ENCODE assay signal across 9 mouse cellular contexts in the genomic region with DNA sequence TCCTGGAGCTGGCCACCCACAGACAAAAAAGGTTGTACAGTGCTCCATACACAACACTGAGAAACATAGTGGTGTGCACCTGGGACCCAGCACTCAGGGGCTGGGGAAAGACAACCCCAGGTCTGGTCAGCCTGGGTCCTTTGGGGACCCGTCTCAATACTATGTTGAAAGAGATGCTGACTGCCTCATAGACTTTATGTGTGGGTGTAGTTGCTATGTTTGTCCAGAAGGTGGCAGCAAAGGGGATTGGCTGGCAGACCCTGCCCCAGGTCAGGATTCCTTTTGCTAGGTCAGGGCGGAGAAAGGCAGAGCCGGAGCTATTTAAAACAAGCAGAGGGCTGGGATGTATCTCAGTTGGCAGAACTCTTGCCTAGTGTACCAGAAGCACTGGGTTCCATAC.
DNase-seq lines count a peak whose midpoint lies in the region; ATAC-seq and TF ChIP-seq lines count a peak whose summit lies in the region.
"Had no signal": no experiment of that assay in that cellular context is flagged by ENCODE, and none has a peak within 500 bp of the region (broad histone marks: within the 10 kb centered on the region; RNA-seq: fewer than 3 reads in every experiment).

No protein-coding gene starts in this region.

- no peak overlapping the region for H3K9ac ChIP-seq in liver, embryonic 13.5 days
- H3K9ac ChIP-seq: lung, embryonic 15.5 days had no signal

- H3K4me1 ChIP-seq in cerebellum, adult 2 months (ENCODE audit: control insufficient read depth, insufficient read depth, low read length): peaks cover 15% of the 10 kb centered on the region
- no peaks in the 10 kb centered on the region for H3K4me1 ChIP-seq in liver, embryonic 13.5 days (replicated peaks)
- H3K4me1 ChIP-seq: lung, embryonic 15.5 days had no signal

- no peak for TF ChIP-seq POLR2A in cerebellum, adult 2 months (IDR thresholded peaks at IDR 0.05; ENCODE audit: borderline replicate concordance, insufficient read depth, low read length)

- no peaks in the 10 kb centered on the region for H3K9me3 ChIP-seq in liver, embryonic 13.5 days (replicated peaks)
- H3K9me3 ChIP-seq: lung, embryonic 15.5 days had no signal

- TF ChIP-seq CTCF in cerebellum, adult 2 months (IDR thresholded peaks at IDR 0.05; ENCODE audit: borderline replicate concordance, insufficient read depth, low read depth, low read length): peak; percentile 76

- H3K36me3 ChIP-seq in liver, embryonic 13.5 days: no peaks in the 10 kb centered on the region
- H3K36me3 ChIP-seq: lung, embryonic 15.5 days had no signal

- H3K27ac ChIP-seq in cerebellum, adult 2 months (ENCODE audit: insufficient read depth, low read length): no peak overlapping the region
- no peak overlapping the region for H3K27ac ChIP-seq in liver, embryonic 13.5 days
- H3K27ac ChIP-seq: lung, embryonic 15.5 days had no signal

- ATAC-seq in liver, embryonic 13.5 days (ENCODE audit: low read depth): no peak

- DNase-seq in cerebellum, adult 2 months: no peak
- no peak for DNase-seq in cerebellum, adult 9-10 months
- DNase-seq in 416B (ENCODE audit: low read depth): peak; percentile 59
- DNase-seq in c-Kit-positive CD71-positive TER-119-negative erythroid progenitor cells, embryonic 14.5 days (ENCODE audit: low read depth): peak; percentile 29
- peak; percentile 40 to 69 for DNase-seq in heart, postnatal 14 days
- peak; percentile 30 for DNase-seq in liver, embryonic 13.5 days
- DNase-seq in retina, embryonic 14.5 days (ENCODE audit: low spot score): peak; percentile 85
- no peak for DNase-seq in urinary bladder, postnatal 4 days (ENCODE audit: low spot score in 2 of 2)

- H3K4me2 ChIP-seq in liver, embryonic 13.5 days: no peak overlapping the region
- H3K4me2 ChIP-seq: lung, embryonic 15.5 days had no signal

- no peak overlapping the region for H3K4me3 ChIP-seq in cerebellum, adult 2 months (replicated peaks; ENCODE audit: insufficient read depth, low read depth, low read length)
- no peak overlapping the region for H3K4me3 ChIP-seq in liver, embryonic 13.5 days (replicated peaks)
- H3K4me3 ChIP-seq: lung, embryonic 15.5 days had no signal

- 18% methylated on average over 3 of the region's 3 CpGs for WGBS in cerebellum, adult 2 months
- WGBS in liver, embryonic 13.5 days (ENCODE audit: insufficient replicate concordance): 27% methylated on average over 3 of the region's 3 CpGs

- intact Hi-C loops in heart, postnatal 14 days (cut with DNase I): no loop called here

- no peaks in the 10 kb centered on the region for H3K27me3 ChIP-seq in cerebellum, adult 2 months (ENCODE audit: control insufficient read depth, insufficient read depth, low read length)
- 0 out of 2 replicates have a peak, but pooled peaks cover 3% of the 10 kb centered on the region for H3K27me3 ChIP-seq in liver, embryonic 13.5 days
- H3K27me3 ChIP-seq: lung, embryonic 15.5 days had no signal

Comparison
In these comparisons a context has a peak if more than half of its experiments do, and no peak if none do; other contexts are left out.
1. DNase-seq: peak in 416B (single experiment), c-Kit-positive CD71-positive TER-119-negative erythroid progenitor cells, embryonic 14.5 days (single experiment), heart, postnatal 14 days (2 of 2), liver, embryonic 13.5 days (single experiment) and retina, embryonic 14.5 days (single experiment); none in cerebellum, adult 2 months (0 of 2), cerebellum, adult 9-10 months (single experiment) and urinary bladder, postnatal 4 days (0 of 2).